Mouse (Mus musculus): ENCODE data around the gene Rufy1. TPM values are rescaled to one million over a fixed set of nuclear protein-coding genes. Genes with fewer than 3 reads are reported as not detected.

Gene Rufy1
- polyA plus RNA-seq, 1 experiment: 10.7 TPM

- Histone ChIP-seq H3K27me3 (ENCODE audit: control insufficient read depth, insufficient read depth, low read length) (no peaks in the 10 kb centered on the region), H3K36me3 (ENCODE audit: control insufficient read depth, insufficient read depth, low read length) (no peaks in the 10 kb centered on the region), H3K27ac (ENCODE audit: control insufficient read depth, insufficient read depth, low read length) (no peak overlapping the region), H3K4me3 (ENCODE audit: control insufficient read depth, insufficient read depth, low read length) (no peak overlapping the region), H3K4me1 (replicated peaks; ENCODE audit: control insufficient read depth, insufficient read depth, low read length) (no peaks in the 10 kb centered on the region)
- DNase-seq: no peak
- no peak for TF ChIP-seq CTCF (IDR thresholded peaks at IDR 0.05; ENCODE audit: borderline replicate concordance, control insufficient read depth, extremely low read depth, insufficient read depth, low read length, poor library complexity)
- no peak for TF ChIP-seq POLR2A (IDR thresholded peaks at IDR 0.05; ENCODE audit: control insufficient read depth, extremely low read depth, insufficient read depth, low read length, poor library complexity)
- WGBS: 94% methylated on average over 6 of the region's 6 CpGs
These were observed 23.7 kb downstream of the Rufy1 start for GRCm38 (mm10) chr11:50407235-50407634.

- Histone ChIP-seq H3K4me1 (replicated peaks; ENCODE audit: control insufficient read depth, insufficient read depth, low read length) (no peaks in the 10 kb centered on the region), H3K4me3 (ENCODE audit: control insufficient read depth, insufficient read depth, low read length) (no peak overlapping the region), H3K27me3 (ENCODE audit: control insufficient read depth, insufficient read depth, low read length) (no peaks in the 10 kb centered on the region), H3K36me3 (ENCODE audit: control insufficient read depth, insufficient read depth, low read length) (no peaks in the 10 kb centered on the region), H3K27ac (ENCODE audit: control insufficient read depth, insufficient read depth, low read length) (no peak overlapping the region)
- TF ChIP-seq POLR2A (IDR thresholded peaks at IDR 0.05; ENCODE audit: control insufficient read depth, extremely low read depth, insufficient read depth, low read length, poor library complexity) (no peak), CTCF (IDR thresholded peaks at IDR 0.05; ENCODE audit: borderline replicate concordance, control insufficient read depth, extremely low read depth, insufficient read depth, low read length, poor library complexity) (no peak)
- no peak for DNase-seq
- WGBS: 92% methylated on average over 10 of the region's 10 CpGs
These were observed 27.4 kb downstream of the Rufy1 start for GRCm38 (mm10) chr11:50403367-50404014.

GRCm38 (mm10) chr11:50402481-50402880 is 28.4 kb downstream of the Rufy1 start:
- DNase-seq: no peak
- no peak overlapping the region for H3K27ac ChIP-seq (ENCODE audit: control insufficient read depth, insufficient read depth, low read length)
- 100% methylated on average over 3 of the region's 3 CpGs for WGBS
- H3K36me3 ChIP-seq (ENCODE audit: control insufficient read depth, insufficient read depth, low read length): no peaks in the 10 kb centered on the region
- H3K4me1 ChIP-seq (replicated peaks; ENCODE audit: control insufficient read depth, insufficient read depth, low read length): no peaks in the 10 kb centered on the region
- no peaks in the 10 kb centered on the region for H3K27me3 ChIP-seq (ENCODE audit: control insufficient read depth, insufficient read depth, low read length)
- TF ChIP-seq POLR2A (IDR thresholded peaks at IDR 0.05; ENCODE audit: control insufficient read depth, extremely low read depth, insufficient read depth, low read length, poor library complexity) (no peak), CTCF (IDR thresholded peaks at IDR 0.05; ENCODE audit: borderline replicate concordance, control insufficient read depth, extremely low read depth, insufficient read depth, low read length, poor library complexity) (no peak)
- H3K4me3 ChIP-seq (ENCODE audit: control insufficient read depth, insufficient read depth, low read length): no peak overlapping the region

- no peaks in the 10 kb centered on the region for H3K4me1 ChIP-seq (replicated peaks; ENCODE audit: control insufficient read depth, insufficient read depth, low read length)
- TF ChIP-seq CTCF (IDR thresholded peaks at IDR 0.05; ENCODE audit: borderline replicate concordance, control insufficient read depth, extremely low read depth, insufficient read depth, low read length, poor library complexity) (no peak), POLR2A (IDR thresholded peaks at IDR 0.05; ENCODE audit: control insufficient read depth, extremely low read depth, insufficient read depth, low read length, poor library complexity) (no peak)
- H3K27me3 ChIP-seq (ENCODE audit: control insufficient read depth, insufficient read depth, low read length): no peaks in the 10 kb centered on the region
- H3K36me3 ChIP-seq (ENCODE audit: control insufficient read depth, insufficient read depth, low read length): no peaks in the 10 kb centered on the region
- WGBS: 91% methylated on average over 13 of the region's 13 CpGs
- H3K27ac ChIP-seq (ENCODE audit: control insufficient read depth, insufficient read depth, low read length): no peak overlapping the region
- no peak for DNase-seq
- H3K4me3 ChIP-seq (ENCODE audit: control insufficient read depth, insufficient read depth, low read length): no peak overlapping the region
These were observed 32.1 kb downstream of the Rufy1 start for GRCm38 (mm10) chr11:50398803-50399202.

- Histone ChIP-seq H3K4me1 (replicated peaks; ENCODE audit: control insufficient read depth, insufficient read depth, low read length) (no peaks in the 10 kb centered on the region), H3K4me3 (ENCODE audit: control insufficient read depth, insufficient read depth, low read length) (no peak overlapping the region), H3K27ac (ENCODE audit: control insufficient read depth, insufficient read depth, low read length) (no peak overlapping the region), H3K36me3 (ENCODE audit: control insufficient read depth, insufficient read depth, low read length) (no peaks in the 10 kb centered on the region), H3K27me3 (ENCODE audit: control insufficient read depth, insufficient read depth, low read length) (no peaks in the 10 kb centered on the region)
- 95% methylated on average over 9 of the region's 9 CpGs for WGBS
- no peak for TF ChIP-seq CTCF (IDR thresholded peaks at IDR 0.05; ENCODE audit: borderline replicate concordance, control insufficient read depth, extremely low read depth, insufficient read depth, low read length, poor library complexity)
- TF ChIP-seq POLR2A (IDR thresholded peaks at IDR 0.05; ENCODE audit: control insufficient read depth, extremely low read depth, insufficient read depth, low read length, poor library complexity): no peak
- no peak for DNase-seq
These were observed 33.6 kb downstream of the Rufy1 start for GRCm38 (mm10) chr11:50397316-50397715.

GRCm38 (mm10) chr11:50396766-50397307 is 34.1 kb downstream of the Rufy1 start:
- no peaks in the 10 kb centered on the region for H3K27me3 ChIP-seq (ENCODE audit: control insufficient read depth, insufficient read depth, low read length)
- no peak for DNase-seq
- H3K4me1 ChIP-seq (replicated peaks; ENCODE audit: control insufficient read depth, insufficient read depth, low read length): no peaks in the 10 kb centered on the region
- no peak for TF ChIP-seq POLR2A (IDR thresholded peaks at IDR 0.05; ENCODE audit: control insufficient read depth, extremely low read depth, insufficient read depth, low read length, poor library complexity)
- no peak for TF ChIP-seq CTCF (IDR thresholded peaks at IDR 0.05; ENCODE audit: borderline replicate concordance, control insufficient read depth, extremely low read depth, insufficient read depth, low read length, poor library complexity)
- H3K27ac ChIP-seq (ENCODE audit: control insufficient read depth, insufficient read depth, low read length): no peak overlapping the region
- 92% methylated on average over 11 of the region's 11 CpGs for WGBS
- no peak overlapping the region for H3K4me3 ChIP-seq (ENCODE audit: control insufficient read depth, insufficient read depth, low read length)
- H3K36me3 ChIP-seq (ENCODE audit: control insufficient read depth, insufficient read depth, low read length): no peaks in the 10 kb centered on the region
